Mouse (Mus musculus) heart, postnatal 25 days (tissue): ENCODE measurements at regions not wholly inside any gene's neighbourhood (a gene's known extent, or its start where the extent isn't known, plus 50 kb on each side); places are given as distances from the start of the nearest gene placed in this dataset.
A peak's percentile ranks its signal among the peaks of the same experiment; 100 is the strongest.

Source experiments
- DNase-seq: peaks from one replicate; pipeline ENCODE4 v3.0.0; 2022; ENCODE audit warnings: low spot score
- intact Hi-C: fragments of 180-260 bp; cut with DNase I; formaldehyde crosslinking; loops from one replicate; pipeline ENCODE4 v1.15.1; 2025

DNA sequence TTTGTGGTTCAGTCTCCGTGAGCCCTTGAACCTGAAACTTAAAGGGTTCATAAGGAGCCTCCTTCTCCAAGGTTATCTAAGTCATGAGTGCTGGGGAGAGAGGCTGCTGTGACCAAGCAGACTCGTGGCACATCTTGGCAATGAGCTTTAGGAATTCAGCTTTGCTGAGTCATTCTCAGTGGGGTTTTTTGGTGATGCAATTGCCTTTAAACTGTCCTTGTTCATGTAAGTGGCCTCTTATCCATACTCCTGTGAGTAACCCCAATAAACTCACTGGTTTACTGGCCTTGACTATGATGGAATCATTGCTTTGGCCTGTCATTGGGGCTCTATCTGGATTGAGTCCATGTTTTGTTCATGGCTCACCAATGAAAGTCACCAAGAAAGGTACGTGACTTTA, 218.2 kb upstream of the Ppp2r3a start:
- DNase-seq, result no peak
- intact Hi-C loops, result no loop called here

GRCm38 (mm10) chr9:101464727-101465427, 213.3 kb upstream of the Ppp2r3a start:
- intact Hi-C loops, result no loop called here
- DNase-seq, result no peak

DNA sequence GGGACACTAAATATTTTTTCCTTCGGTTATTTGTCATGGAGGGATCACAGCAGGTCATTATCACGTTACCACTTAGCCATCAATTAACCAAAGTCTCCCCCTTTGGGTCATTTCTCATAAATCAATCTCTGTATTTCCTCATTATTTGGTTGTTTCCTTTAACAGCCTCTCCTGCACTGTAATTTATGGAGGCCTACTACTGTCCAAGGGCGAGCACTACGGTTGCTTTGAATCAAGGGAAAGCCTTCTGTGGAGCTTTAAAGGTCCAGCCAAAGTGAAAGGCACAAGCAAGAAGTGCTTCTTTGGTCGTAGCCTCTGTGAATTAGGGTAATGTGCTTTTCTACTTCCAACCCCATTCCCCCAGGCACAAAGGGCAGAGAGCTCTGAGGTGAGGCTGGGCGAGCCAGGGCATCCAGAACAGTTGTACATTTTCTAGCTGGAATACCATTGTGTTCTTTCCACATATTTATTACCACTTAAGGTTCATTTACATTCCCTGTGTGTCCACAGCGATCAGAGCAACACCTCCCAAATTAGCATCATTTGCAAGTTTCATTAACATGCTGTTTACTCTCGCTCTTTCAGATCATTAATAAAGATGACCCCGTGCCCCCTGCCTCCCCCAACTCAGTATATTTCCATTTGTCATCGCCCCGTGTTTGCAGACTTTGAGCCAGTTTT, 207.5 kb upstream of the Ppp2r3a start:
- intact Hi-C loops, result no loop called here
- no peak for DNase-seq

GRCm38 (mm10) chr9:101458306-101458946, 206.8 kb upstream of the Ppp2r3a start:
- intact Hi-C loops, result no loop called here
- no peak for DNase-seq

DNA sequence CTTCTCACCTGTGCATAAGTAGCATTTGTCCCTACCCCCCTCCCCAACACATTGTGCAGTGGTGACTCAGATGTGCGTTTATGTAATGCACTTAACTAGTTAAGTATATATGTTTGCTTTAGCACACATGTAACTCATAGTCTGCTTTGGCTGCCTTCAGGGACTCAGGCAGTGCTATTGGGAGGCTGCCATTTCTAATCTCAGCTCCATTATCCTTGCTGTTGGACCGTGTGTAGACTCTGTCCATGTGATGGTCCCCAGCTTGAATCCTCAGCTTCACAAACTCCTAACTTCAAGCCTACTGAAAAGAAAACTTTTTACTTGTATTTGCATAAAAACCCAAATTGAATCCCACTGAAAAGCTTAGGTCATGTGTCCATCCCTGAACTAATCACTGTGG, 194.7 kb upstream of the Ppp2r3a start:
- intact Hi-C loops, result no loop called here
- DNase-seq, result no peak

DNA sequence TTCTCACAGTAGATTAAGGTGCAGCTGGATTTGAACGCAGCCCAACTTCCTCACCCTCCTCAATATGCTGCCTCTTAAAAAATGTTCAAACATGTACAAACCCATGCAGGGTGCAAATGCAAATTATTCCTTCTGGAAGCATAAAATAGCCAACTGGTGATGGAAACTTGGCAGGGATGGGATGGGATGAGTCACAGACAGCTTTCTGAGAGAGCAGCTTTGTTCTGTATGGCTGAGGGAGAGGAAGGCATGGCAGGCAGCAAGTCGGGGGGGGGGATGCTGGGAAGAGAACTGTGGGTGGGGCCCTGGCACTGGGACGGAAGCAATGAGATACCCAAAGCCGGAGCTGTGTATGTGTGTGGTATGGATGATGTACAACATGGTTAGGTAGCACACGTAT, 194.2 kb upstream of the Ppp2r3a start:
- intact Hi-C loops, result no loop called here
- DNase-seq, result peak; percentile 17

DNA sequence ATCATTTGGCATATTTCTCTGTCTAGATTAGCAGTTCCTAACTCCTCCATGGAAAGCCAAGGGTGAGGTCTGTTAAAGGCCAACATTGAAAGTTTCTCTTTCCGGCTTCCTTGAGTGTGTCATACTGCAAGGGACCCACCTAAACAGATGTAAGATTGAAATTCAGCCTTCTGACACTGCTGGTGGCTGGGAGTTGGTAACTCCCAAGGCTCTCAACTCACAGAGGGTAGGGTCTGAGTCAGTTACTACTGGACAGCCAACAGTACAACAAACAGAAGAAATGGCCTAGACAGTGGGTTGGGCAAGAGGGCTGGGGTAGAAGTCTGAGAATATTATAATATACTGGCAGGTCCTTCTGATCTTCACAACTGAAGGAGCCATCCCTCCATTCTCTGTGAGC, 193.7 kb upstream of the Ppp2r3a start:
- peak; percentile 6 for DNase-seq
- intact Hi-C loops, result no loop called here

DNA sequence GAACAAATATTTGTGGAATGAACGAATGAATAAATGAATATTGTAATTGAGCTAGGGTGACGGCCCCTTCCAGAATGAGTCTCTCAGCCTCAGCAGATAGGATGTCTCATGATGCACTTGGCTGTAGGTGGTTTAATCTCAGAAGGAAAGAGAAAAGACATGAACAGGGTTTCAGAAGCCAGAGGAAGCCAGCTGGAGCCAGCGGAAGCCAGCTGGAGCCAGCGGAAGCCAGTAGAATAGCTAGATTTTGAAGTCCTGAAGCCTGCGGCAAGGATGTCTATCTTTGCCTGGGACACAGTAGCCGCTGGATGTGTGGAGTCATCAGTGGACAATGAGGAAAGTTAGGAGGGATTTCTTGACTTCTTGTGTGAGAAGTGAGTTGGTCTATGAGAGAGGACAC, 188.3 kb upstream of the Ppp2r3a start:
- intact Hi-C loops, result no loop called here
- DNase-seq, result peak; percentile 12

DNA sequence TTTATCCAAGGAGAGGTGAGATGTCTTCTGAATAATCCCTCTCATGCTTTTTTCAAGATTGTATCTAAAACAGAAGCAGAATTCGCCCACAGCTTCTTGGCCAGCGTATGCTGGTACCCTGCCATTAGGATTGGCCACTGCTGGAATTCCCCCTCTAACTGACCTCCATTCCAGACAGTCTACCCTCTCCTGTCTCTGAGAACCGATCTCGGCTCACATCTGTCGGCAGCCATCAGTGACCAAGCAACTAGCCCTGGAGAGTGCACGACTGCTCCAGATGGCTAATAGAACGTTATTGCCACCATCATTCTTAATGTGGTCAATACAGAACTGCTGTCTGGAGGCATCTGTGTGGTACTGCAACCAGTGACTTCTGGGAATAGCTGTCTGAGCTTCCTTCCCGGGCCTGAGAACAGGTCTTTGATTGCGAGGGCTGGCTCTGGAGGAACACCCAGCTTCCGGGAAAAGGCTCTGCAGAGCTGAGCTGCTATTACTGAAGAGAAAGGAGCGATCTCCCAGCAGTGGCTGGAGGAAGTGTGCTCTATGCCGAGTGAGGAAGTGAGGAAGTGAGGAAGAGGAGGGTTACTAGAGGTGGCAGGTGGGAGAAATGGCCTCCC, 187.1 kb upstream of the Ppp2r3a start:
- DNase-seq, result no peak
- intact Hi-C loops, result no loop called here

DNA sequence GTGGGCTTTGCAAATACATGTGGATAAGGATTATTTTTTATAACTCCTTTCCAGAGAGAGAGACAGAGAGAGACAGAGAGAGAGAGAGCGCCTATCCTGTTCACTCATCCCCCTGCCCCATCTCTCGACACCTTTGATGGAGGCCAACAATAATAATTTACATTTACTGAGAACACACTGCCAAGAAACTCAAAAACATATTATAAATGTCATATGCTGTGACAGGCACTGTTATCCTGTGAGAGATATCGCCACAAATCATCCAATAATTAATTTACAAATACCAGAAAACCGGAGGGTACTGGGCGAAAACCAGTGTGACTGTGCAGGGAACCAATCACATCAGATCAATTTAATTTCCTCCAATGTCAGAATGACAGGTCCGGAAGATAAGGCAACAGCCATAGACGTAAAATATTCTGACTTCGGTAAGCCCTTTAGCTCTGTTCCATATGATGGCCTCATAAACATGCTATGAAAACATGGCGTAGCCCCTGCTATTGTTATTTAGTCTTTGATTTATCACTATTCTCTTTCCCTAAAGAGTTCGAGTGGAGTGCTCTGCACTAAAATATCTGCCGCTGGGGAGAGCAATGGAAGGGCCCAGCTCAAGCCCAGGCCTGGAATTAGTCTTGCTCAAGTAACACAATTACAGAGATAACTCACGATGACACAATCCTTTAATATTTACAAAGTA, 173.5 kb upstream of the Ppp2r3a start:
- no peak for DNase-seq
- intact Hi-C loops, result no loop called here

DNA sequence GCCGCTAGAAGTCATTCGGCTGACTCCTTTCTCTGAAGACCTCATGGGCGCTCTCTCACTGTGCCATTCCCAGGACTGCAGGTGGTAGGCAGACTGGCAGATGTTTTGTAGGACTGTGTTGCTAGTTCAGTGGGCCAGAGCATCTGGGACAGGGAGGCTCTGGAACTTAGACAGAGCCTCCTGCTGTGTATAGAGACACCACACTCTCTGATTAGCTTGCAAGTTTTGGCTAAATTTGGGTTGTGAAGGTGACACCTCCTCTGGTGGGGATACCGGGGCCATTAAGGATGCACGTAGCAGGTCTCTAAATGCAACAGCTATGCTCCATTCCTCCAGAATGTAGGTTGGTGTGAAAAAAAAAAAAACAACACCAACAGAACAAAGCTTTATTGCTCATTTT, 171.4 kb upstream of the Ppp2r3a start:
- DNase-seq, result no peak
- intact Hi-C loops, result no loop called here

- no peak for DNase-seq
- intact Hi-C loops, result no loop called here
Observed at GRCm38 (mm10) chr9:101422006-101422405, 170.4 kb upstream of the Ppp2r3a start.

DNA sequence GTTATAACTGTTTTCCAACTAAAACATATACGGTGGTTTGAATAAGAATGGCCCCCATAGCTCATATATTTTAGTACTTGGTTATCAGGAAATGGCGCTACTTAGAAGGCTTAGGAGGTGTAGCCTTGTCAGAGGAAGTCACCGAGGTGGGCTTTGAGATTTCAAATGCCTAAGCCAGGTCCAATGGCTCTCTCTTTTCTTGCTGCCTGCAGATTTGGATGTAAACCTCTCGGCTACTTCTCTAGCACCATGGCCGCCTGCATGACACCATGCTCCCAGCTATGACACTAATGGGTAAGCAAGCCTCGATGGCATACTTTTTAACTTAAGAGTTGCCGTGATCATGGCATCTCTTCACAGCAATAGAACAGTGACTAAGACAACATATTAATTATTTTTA, 169.5 kb upstream of the Ppp2r3a start:
- no peak for DNase-seq
- intact Hi-C loops, result no loop called here

- DNase-seq, result no peak
- intact Hi-C loops, result no loop called here
Observed at GRCm38 (mm10) chr9:101420181-101420580, 168.6 kb upstream of the Ppp2r3a start.

DNA sequence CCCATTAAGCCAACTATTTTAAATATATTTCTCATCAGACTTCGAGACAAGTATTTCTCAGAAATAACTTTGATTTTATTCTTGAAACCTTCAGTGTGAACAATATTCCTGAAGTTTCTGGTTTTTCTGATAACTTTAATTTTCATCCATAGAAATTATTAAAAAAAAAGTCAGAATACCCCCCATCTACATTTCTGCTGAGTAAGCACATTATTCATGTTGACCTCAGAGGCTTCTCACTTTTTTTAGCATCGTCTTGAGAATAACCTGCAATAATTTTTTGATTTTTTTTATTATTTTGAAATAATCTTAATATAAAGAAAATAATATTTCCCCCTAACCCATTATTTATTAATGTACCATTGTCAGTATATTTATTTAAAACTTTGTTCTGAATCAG, 166.1 kb upstream of the Ppp2r3a start:
- no peak for DNase-seq
- intact Hi-C loops, result no loop called here

DNA sequence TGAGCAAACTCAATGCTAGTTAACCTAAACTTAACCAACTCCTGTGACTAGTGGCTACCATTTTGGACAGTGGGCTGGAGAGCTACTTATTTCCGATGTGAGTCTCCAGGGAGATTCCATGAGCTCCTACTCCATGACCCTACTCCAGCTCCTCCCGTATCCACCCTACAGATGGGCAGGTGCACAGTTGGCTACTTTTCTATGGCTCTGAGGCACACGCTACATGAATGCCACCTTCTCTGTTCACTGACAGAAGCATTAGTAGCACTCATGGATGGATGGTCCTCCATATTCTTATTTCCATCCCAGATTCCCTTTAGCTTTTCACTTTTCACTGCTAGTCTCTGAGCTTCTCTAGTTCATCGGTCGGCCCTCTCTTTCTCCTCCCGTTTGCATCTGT, 164.7 kb upstream of the Ppp2r3a start:
- no peak for DNase-seq
- intact Hi-C loops, result no loop called here

DNA sequence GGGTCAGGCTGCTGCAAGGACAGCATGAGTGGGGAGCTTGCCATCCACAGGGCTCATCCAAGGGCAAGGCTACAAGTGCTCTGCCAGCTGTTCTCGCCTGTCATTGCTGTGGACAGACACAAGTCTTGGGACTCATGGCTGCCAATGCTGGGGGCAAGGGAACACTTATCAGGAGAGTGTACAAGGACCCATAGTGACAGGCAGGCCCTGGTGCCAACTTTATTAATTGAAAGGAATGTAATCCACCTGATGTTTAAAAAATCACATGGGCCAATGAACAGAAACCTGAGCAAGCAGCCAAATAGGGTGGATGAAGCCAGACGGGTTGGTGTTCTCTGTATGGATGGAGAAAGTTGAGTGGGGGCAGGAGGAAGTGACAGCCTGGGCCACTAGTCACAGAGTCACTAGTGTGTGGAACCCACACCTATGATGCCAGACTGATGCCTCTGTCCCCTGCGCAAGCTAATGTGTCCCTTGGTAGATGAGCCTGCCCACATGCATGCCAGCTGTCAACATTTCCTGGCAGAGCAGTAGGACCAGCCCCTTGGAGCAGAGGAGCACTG, 161.6 kb upstream of the Ppp2r3a start:
- peak; percentile 26 for DNase-seq
- intact Hi-C loops, result loop anchor here (5.0 kb wide), 1 partner anchor 264 kb away; no protein-coding TSS in a partner anchor

- intact Hi-C loops, result loop anchor here (5.0 kb wide), 1 partner anchor 265 kb away; no protein-coding TSS in a partner anchor
- DNase-seq, result no peak
Observed at GRCm38 (mm10) chr9:101411951-101412350, 160.4 kb upstream of the Ppp2r3a start.

- no peak for DNase-seq
- intact Hi-C loops, result loop anchor here (5.0 kb wide), 1 partner anchor 266 kb away; no protein-coding TSS in a partner anchor
Observed at GRCm38 (mm10) chr9:101411532-101411880, 159.9 kb upstream of the Ppp2r3a start.
